Mouse (Mus musculus): ENCODE data around the gene Hivep3. TPM values are rescaled to one million over a fixed set of nuclear protein-coding genes. Genes with fewer than 3 reads are reported as not detected.

The Hivep3 gene
- polyA plus RNA-seq, 3 experiments from 2014 or later, result 9.1 to 39.1 (median 33.5) TPM

- no peak for ATAC-seq
Measured at GRCm38 (mm10) chr4:120063353-120064124, 330.0 kb downstream of the Hivep3 start.

- ATAC-seq, result no peak
Measured at GRCm38 (mm10) chr4:120064696-120065095, 331.1 kb downstream of the Hivep3 start, which contains the start of gene AL607142.1. Gene AL607142.1 (plus strand): TSS chr4:120064996.

- ATAC-seq, result no peak
Measured at GRCm38 (mm10) chr4:120066841-120067591, 333.4 kb downstream of the Hivep3 start.

DNA sequence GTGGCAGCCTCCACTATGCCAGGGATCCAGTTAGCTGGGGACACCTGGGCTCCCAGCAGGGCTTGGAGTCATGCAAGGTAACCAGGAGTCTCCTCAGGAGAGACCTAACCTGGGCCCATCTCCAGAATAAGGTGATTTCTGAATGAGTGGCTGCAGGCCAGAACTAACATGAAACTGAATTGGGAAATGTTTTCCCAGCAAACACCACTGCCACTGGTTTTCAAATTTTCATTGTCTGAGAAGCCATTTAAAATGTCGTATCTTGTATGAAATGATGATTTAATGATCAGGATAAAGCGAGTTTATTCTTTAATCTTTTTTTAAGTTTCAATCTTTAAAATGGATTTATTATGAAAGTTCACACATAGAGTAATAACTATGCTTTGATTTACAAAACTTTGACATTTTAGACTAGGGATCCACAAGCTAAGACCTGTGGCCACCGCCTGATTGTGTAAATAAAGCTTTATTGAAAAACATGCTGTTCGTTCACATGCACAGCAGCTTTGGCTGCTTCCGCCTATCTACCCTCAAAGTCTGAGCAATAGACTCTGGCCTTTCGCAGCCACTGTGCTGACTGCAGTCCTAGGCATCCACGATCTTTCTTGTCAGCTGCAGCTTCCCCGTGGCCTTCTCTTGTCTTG, 334.1 kb downstream of the Hivep3 start:
- no peak for ATAC-seq

DNA sequence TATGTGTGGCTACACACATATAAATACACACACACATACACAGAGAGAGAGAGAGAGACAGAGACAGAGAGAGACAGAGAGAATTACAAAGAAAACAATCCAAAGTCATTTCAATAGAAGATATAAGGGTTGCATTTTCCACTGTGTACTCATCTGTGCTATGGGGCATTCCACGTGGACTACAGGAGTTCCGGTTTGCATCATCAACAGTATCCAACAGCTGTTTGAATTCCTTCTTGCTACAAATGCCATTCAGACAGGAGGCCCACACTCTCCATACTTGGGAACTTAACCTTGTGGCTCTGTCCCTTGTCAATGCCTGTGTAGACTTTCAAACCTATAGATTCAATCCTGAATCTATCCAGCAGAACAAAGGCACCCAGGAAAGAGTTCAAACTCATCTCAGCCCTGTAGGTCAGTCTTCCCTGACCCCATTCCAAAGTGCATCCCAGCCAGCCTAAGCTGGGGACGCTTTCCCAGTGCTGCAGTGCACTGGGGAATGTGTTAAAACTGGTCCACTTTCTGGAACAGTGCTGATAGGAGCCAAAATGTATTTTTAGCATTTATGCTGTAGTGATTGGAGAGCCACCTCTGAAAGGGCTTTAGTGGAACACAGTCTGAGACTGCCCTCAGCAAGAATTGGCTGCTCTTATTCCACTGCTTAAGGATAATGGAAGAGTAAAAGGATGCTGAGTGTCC, 335.4 kb downstream of the Hivep3 start:
- no peak for ATAC-seq

DNA sequence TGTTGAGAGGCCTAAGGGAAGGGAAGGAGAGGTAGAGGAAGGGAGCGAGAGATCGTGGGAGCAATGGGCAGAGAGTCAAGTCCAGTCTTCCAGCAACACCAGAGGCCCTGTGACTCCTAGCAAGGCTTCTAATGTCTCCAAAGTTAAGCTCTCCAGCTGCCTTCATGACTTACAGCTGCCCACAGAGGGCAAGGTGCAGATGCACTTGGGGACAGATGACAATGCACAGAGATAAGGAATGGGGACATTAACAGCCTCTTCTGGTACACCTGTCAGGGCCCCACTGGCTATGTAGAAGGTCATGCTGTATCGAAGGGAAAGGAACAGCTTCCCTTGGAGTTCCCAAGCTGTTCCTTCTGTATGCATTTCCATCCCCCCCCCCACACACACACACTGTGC, 336.0 kb downstream of the Hivep3 start:
- no peak for ATAC-seq

- no peak for ATAC-seq
Measured at GRCm38 (mm10) chr4:120071411-120071810, 337.8 kb downstream of the Hivep3 start.

- no peak for ATAC-seq
Measured at GRCm38 (mm10) chr4:120071842-120072507, 338.4 kb downstream of the Hivep3 start.

GRCm38 (mm10) chr4:120074061-120074460, 340.5 kb downstream of the Hivep3 start:
- no peak for ATAC-seq

DNA sequence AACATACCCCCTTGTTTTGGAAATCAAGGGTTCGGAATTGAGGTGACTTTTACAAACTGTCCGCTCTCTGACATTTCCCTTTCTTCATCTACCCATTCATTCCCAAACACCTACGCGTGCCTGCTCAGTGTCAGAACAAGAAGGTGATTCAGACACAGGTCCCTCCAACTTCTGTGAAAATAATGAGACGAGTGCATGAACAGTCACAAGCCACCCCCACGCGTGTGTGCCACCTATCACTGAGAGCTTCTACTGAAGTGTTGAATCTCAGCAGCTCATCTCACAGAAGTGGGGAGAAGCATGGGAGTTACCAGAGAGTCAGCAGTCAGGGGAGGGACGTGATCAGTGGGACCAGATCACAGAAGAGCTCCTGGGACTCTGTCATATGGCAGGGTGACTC, 343.7 kb downstream of the Hivep3 start:
- ATAC-seq, result no peak

GRCm38 (mm10) chr4:120082527-120082926, 348.9 kb downstream of the Hivep3 start:
- ATAC-seq, result no peak

DNA sequence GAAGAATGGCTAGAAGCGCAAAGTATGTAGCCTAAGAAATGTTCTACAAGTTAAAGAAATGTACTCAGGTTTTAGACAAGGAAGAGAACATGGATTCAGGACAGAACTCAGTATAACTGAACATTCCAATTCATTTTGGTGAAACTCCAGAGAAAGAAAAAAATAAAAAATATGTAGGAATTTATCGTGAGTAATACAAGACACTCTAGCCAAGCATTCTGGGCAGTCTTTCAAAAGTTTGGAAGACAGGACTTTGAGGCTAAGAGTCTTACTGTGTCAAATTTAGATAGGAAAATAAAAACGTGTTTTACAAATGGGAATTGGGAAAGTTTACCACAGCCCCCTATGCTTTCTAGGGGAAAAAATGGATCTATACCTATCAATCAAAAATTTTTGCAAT, 350.1 kb downstream of the Hivep3 start:
- no peak for ATAC-seq

DNA sequence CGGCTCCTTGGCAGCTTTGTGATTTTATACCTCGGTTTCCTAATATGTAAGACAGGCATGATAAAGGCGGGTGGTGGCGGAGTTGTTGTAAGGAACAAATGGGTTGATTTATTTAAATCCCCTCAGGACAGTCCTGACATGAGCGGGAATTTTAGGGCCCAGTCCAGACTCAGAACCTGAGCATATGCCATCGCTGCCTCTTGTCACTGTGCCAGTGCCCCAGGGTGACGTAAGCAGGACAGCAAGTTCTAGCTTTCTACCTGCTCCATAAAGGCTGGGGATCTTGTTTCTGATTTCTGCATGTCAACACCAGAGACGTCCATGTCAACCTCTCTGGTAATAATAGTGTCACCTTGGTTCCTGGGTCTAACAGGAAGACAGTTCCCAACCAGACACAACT, 356.0 kb downstream of the Hivep3 start:
- no peak for ATAC-seq

DNA sequence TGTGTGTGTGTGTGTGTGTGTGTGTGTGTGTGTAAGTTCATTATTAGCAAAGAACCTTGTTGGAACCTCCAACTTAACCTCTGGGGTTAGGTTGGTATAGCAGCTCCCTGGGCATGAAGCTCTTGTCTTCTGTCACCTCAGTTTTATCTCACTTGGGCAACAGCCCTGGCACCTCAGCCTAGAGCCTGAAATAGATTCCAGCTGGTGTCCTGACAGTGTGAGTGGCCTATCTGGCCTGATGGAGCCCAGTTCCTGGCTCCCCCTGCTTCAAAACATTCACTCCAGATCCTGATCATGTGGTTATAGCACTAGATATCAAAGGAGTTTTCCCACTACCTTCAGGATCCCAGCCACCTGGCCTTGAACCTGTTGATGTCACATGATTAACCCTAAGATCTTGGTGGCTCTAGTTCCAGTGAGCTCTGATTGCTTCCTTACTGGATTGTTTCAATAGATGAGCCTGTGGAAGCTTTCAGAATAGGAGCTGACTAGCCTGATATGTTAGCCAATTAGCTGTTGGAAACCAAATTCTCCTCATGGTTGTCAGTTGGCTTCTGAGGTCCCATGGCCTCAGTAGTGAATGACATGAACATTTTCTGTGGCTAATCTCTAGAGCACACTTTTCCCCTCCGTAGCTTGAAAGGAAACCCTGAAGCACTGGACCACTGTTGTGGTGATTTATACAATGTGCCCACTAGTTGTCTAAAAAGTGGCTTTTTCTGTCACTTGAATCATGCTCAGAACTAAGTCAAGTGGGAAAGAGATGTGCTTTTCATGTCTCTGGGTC, 358.6 kb downstream of the Hivep3 start:
- no peak for ATAC-seq

GRCm38 (mm10) chr4:120096935-120097334, 363.4 kb downstream of the Hivep3 start:
- no peak for ATAC-seq

DNA sequence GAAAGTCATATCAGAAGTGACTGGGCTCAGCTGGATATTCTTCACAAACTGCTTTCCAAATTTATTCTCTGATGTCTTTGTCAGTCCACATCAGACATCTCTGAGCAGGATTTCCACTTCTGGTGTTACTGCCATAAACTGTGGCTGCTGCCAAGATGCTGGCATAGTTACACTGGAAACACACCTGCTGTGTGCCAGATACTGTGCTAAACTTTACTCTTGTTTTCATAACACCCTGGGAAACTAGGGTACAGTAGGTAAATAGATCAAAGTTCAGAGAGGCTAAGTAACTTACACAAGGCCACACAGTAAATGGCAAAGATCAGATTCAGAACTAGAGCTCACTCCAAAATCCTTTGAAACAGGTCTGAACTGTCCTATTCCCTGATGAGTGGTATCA, 367.6 kb downstream of the Hivep3 start:
- ATAC-seq, result no peak

GRCm38 (mm10) chr4:120104599-120104998, 371.0 kb downstream of the Hivep3 start:
- peak; percentile 32 for ATAC-seq

GRCm38 (mm10) chr4:120106362-120106761, 372.8 kb downstream of the Hivep3 start:
- no peak for ATAC-seq

GRCm38 (mm10) chr4:120107787-120108186, 374.2 kb downstream of the Hivep3 start:
- no peak for ATAC-seq

- no peak for ATAC-seq
Measured at GRCm38 (mm10) chr4:120115516-120115915, 381.9 kb downstream of the Hivep3 start.

DNA sequence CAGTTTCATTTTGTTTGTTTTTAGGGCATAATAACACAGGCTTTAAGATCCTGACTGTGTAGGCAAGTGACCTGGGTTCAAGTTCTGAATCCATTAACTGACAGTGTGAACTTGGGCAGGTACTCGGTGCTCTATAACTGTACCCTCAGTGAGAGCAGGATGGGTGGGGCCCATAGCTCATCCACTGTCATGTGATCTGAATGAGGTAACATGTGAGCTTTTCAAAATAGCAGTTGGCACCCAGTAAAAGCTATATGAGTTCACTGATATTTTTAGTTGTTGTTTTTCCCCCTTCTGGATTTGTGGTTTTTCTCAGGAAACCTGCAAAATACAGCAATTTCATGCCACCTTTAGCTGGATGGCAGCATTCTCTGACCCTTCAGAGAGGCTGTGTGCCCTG, 382.7 kb downstream of the Hivep3 start:
- ATAC-seq, result no peak

All from inflammation-experienced regulatory T-cells, adult 6 months (primary cell).